Mouse (Mus musculus) E14TG2a.4 (cell line): ENCODE measurements around the gene Mfsd10.

ENCODE experiments used
- H3K27me3 ChIP-seq: 2 replicates; pipeline ENCODE4 v1.6.1; 2014; ENCODE audit warnings: low read length, control low read depth; ENCODE audit not compliant: insufficient read depth
- H3K36me3 ChIP-seq: 2 replicates; pipeline ENCODE4 v1.6.1; 2014; ENCODE audit warnings: low read length, control low read depth; ENCODE audit not compliant: insufficient read depth
- H3K4me1 ChIP-seq: replicated peaks from 2 replicates; pipeline ENCODE4 v1.6.1; 2014; ENCODE audit warnings: low read depth, low read length, control low read depth
- H3K4me3 ChIP-seq: replicated peaks from 2 replicates; pipeline ENCODE4 v1.5.1; 2014; ENCODE audit warnings: mild to moderate bottlenecking, low read length
- H3K9me3 ChIP-seq: 2 replicates; pipeline ENCODE4 v1.6.1; 2014; ENCODE audit warnings: low read length, control low read depth
- CTCF ChIP-seq: conservative IDR thresholded peaks from 2 replicates; pipeline ENCODE4 v1.5.1; 2014; ENCODE audit warnings: low read length
- NANOG ChIP-seq: IDR thresholded peaks from 2 replicates; pipeline ENCODE4 v1.6.1; 2014; ENCODE audit warnings: borderline replicate concordance, low read length, mixed read lengths
- POU5F1 ChIP-seq: IDR thresholded peaks from 2 replicates; pipeline ENCODE4 v1.6.1; 2014; ENCODE audit warnings: low read length, borderline replicate concordance

The Mfsd10 gene

GRCm38 (mm10) chr5:34591388-34592004 lies 45.5 kb downstream of the Mfsd10 start:
- no peaks in the 10 kb centered on the region for H3K27me3 ChIP-seq

GRCm38 (mm10) chr5:34590702-34591101 lies 46.3 kb downstream of the Mfsd10 start:
- peaks cover 83% of the 10 kb centered on the region for H3K4me1 ChIP-seq
- H3K36me3 ChIP-seq, result no peaks in the 10 kb centered on the region
- no peak for TF ChIP-seq CTCF
- H3K27me3 ChIP-seq, result no peaks in the 10 kb centered on the region
- no peaks in the 10 kb centered on the region for H3K9me3 ChIP-seq
- no peak overlapping the region for H3K4me3 ChIP-seq

More at GRCm38 (mm10) chr5:34591388-34592004, 45.5 kb downstream of the Mfsd10 start:
- Histone ChIP-seq H3K4me3 (no peak overlapping the region), H3K4me1 (peaks cover 91% of the 10 kb centered on the region), H3K36me3 (no peaks in the 10 kb centered on the region), H3K9me3 (no peaks in the 10 kb centered on the region)
- peak; percentile 54; the same call in 1 of the 2 replicates for TF ChIP-seq NANOG
- TF ChIP-seq CTCF, result no peak

GRCm38 (mm10) chr5:34590059-34590458 lies 47.0 kb downstream of the Mfsd10 start:
- Histone ChIP-seq H3K27me3 (no peaks in the 10 kb centered on the region), H3K36me3 (no peaks in the 10 kb centered on the region), H3K9me3 (no peaks in the 10 kb centered on the region), H3K4me3 (no peak overlapping the region; the same call in 1 of the 2 replicates), H3K4me1 (peaks cover 77% of the 10 kb centered on the region)
- no peak for TF ChIP-seq POU5F1
- peak; percentile 74; the same call in 1 of the 2 replicates for TF ChIP-seq NANOG

- no peak overlapping the region for H3K4me3 ChIP-seq
- no peaks in the 10 kb centered on the region for H3K9me3 ChIP-seq
- H3K36me3 ChIP-seq, result peaks cover 5% of the 10 kb centered on the region; the same call in 1 of the 2 replicates
- H3K4me1 ChIP-seq, result peaks cover 71% of the 10 kb centered on the region
- no peaks in the 10 kb centered on the region for H3K27me3 ChIP-seq
- TF ChIP-seq POU5F1 (no peak), NANOG (no peak), CTCF (no peak)
Observed at GRCm38 (mm10) chr5:34587881-34588280, 49.1 kb downstream of the Mfsd10 start.

GRCm38 (mm10) chr5:34585216-34585615 lies 51.8 kb downstream of the Mfsd10 start:
- Histone ChIP-seq H3K27me3 (no peaks in the 10 kb centered on the region), H3K9me3 (no peaks in the 10 kb centered on the region), H3K4me3 (no peak overlapping the region), H3K36me3 (peaks cover 5% of the 10 kb centered on the region; the same call in 1 of the 2 replicates), H3K4me1 (peaks cover 62% of the 10 kb centered on the region)
- TF ChIP-seq NANOG (no peak), CTCF (no peak), POU5F1 (no peak)
